In genomic region chr12:44438884-44439283, GRCm38 (mm10) we compare ENCODE assay signal across 8 mouse cellular contexts.
DNase-seq lines count a peak whose midpoint lies in the region; ATAC-seq and TF ChIP-seq lines count a peak whose summit lies in the region.

No protein-coding gene starts in this region.

- peaks cover 15% of the 10 kb centered on the region for H3K4me1 ChIP-seq in forebrain, embryonic 11.5 days (replicated peaks; ENCODE audit: control insufficient read depth, insufficient read depth, low read length)
- H3K4me1 ChIP-seq in liver, embryonic 15.5 days (replicated peaks) = no peaks in the 10 kb centered on the region
- H3K4me1 ChIP-seq in intestine, embryonic 16.5 days (ENCODE audit: control insufficient read depth, insufficient read depth, low read length) = no peaks in the 10 kb centered on the region

- peak overlapping the region; percentile 37; the same call in 1 of the 2 replicates for H3K9ac ChIP-seq in forebrain, embryonic 11.5 days (ENCODE audit: low read length)
- no peak overlapping the region for H3K9ac ChIP-seq in liver, embryonic 15.5 days
- no peak overlapping the region for H3K9ac ChIP-seq in intestine, embryonic 16.5 days (ENCODE audit: low read depth, low read length)

- no peak for DNase-seq in frontal cortex, postnatal 14 days (ENCODE audit: low spot score in 2 of 2)
- peak; percentile 81 for DNase-seq in brain, embryonic 14.5 days (ENCODE audit: low read depth)
- DNase-seq in forebrain, embryonic 11.5 days (ENCODE audit: low spot score) = peak; percentile 59
- DNase-seq in layer of hippocampus, postnatal 14 days (ENCODE audit: low spot score in 2 of 2) = no peak
- DNase-seq in testis, postnatal 14 days (ENCODE audit: low spot score) = no peak

- H3K27me3 ChIP-seq in forebrain, embryonic 11.5 days (ENCODE audit: control insufficient read depth, insufficient read depth, low read length) = no peaks in the 10 kb centered on the region
- no peaks in the 10 kb centered on the region for H3K27me3 ChIP-seq in liver, embryonic 15.5 days
- no peaks in the 10 kb centered on the region for H3K27me3 ChIP-seq in intestine, embryonic 16.5 days (replicated peaks; ENCODE audit: control insufficient read depth, insufficient read depth, low read length)

- ATAC-seq in frontal cortex, adult (ENCODE audit: low TSS enrichment) = peak; percentile 25; the same call in 1 of the 2 replicates
- ATAC-seq in forebrain, embryonic 11.5 days (replicated peaks; ENCODE audit: low FRiP score) = peak; percentile 69
- no peak for ATAC-seq in liver, embryonic 15.5 days (ENCODE audit: insufficient read depth)
- no peak for ATAC-seq in intestine, embryonic 16.5 days

- H3K27ac ChIP-seq in forebrain, embryonic 11.5 days (ENCODE audit: low read depth, low read length) = no peak overlapping the region
- H3K27ac ChIP-seq in liver, embryonic 15.5 days (replicated peaks) = no peak overlapping the region
- no peak overlapping the region for H3K27ac ChIP-seq in intestine, embryonic 16.5 days (ENCODE audit: low read length)

- no peaks in the 10 kb centered on the region; the same call in 1 of the 2 replicates for H3K36me3 ChIP-seq in forebrain, embryonic 11.5 days (ENCODE audit: control insufficient read depth, insufficient read depth, low read length)
- no peaks in the 10 kb centered on the region for H3K36me3 ChIP-seq in liver, embryonic 15.5 days (replicated peaks)
- H3K36me3 ChIP-seq in intestine, embryonic 16.5 days (ENCODE audit: control insufficient read depth, insufficient read depth, low read length) = no peaks in the 10 kb centered on the region

- no peak for TF ChIP-seq CTCF in brain, embryonic 14.5 days (IDR thresholded peaks at IDR 0.05; ENCODE audit: borderline replicate concordance, extremely low read depth, insufficient read depth, insufficient read length)

- H3K9me3 ChIP-seq in forebrain, embryonic 11.5 days (ENCODE audit: control insufficient read depth, low read length) = no peaks in the 10 kb centered on the region
- no peaks in the 10 kb centered on the region for H3K9me3 ChIP-seq in liver, embryonic 15.5 days (replicated peaks)
- no peaks in the 10 kb centered on the region for H3K9me3 ChIP-seq in intestine, embryonic 16.5 days (ENCODE audit: control insufficient read depth, low read length)

- H3K4me2 ChIP-seq in forebrain, embryonic 11.5 days (ENCODE audit: low read depth, low read length, severe bottlenecking) = peak overlapping the region; percentile 44
- H3K4me2 ChIP-seq in liver, embryonic 15.5 days = peak overlapping the region; percentile 18; the same call in 1 of the 2 replicates
- no peak overlapping the region for H3K4me2 ChIP-seq in intestine, embryonic 16.5 days (ENCODE audit: low read depth, low read length)

- peak overlapping the region; percentile 12; the same call in 1 of the 2 replicates for H3K4me3 ChIP-seq in forebrain, embryonic 11.5 days (ENCODE audit: low read depth, low read length)
- H3K4me3 ChIP-seq in liver, embryonic 15.5 days (replicated peaks) = no peak overlapping the region
- no peak overlapping the region for H3K4me3 ChIP-seq in intestine, embryonic 16.5 days (ENCODE audit: low read length)

- under 1% methylated on average over 8 of the region's 8 CpGs for WGBS in forebrain, embryonic 11.5 days
- 6% methylated on average over 8 of the region's 8 CpGs for whole genome bisulfite sequencing in liver, embryonic 15.5 days (ENCODE audit: insufficient replicate concordance)
- WGBS in intestine, embryonic 16.5 days = 9% methylated on average over 8 of the region's 8 CpGs

- no peak for TF ChIP-seq POLR2A in brain, embryonic 14.5 days (IDR thresholded peaks at IDR 0.05; ENCODE audit: borderline replicate concordance, extremely low read depth, insufficient read depth, insufficient read length, poor library complexity, severe bottlenecking)

Comparison
In these comparisons a context has a peak if more than half of its experiments do, and no peak if none do; other contexts are left out.
1. ATAC-seq: peak in frontal cortex, adult (single experiment) and forebrain, embryonic 11.5 days (single experiment); none in liver, embryonic 15.5 days (single experiment) and intestine, embryonic 16.5 days (single experiment).
2. DNase-seq: peak in brain, embryonic 14.5 days (single experiment) and forebrain, embryonic 11.5 days (single experiment); none in frontal cortex, postnatal 14 days (0 of 2), layer of hippocampus, postnatal 14 days (0 of 2) and testis, postnatal 14 days (single experiment).